Mouse (Mus musculus): ENCODE measurements around the gene Aldh16a1.

- TF ChIP-seq CTCF (IDR thresholded peaks at IDR 0.05; ENCODE audit: low read depth) (no peak), EP300 (IDR thresholded peaks at IDR 0.05; ENCODE audit: low read depth) (no peak)
Observed at GRCm38 (mm10) chr7:45155590-45155989, 1.2 kb upstream of the Aldh16a1 start.
